Mouse (Mus musculus): Measurements from ENCODE around the gene Podxl2.

Gene Podxl2

GRCm38 (mm10) chr6:88827395-88828205 is 47.2 kb downstream of the Podxl2 start:
- no peak for DNase-seq (ENCODE audit: low spot score)

- no peak for DNase-seq (ENCODE audit: low spot score)
These were observed 47.9 kb downstream of the Podxl2 start for GRCm38 (mm10) chr6:88826965-88827364.

GRCm38 (mm10) chr6:88826545-88826944 is 48.3 kb downstream of the Podxl2 start:
- no peak for DNase-seq (ENCODE audit: low spot score)

- no peak for DNase-seq (ENCODE audit: low spot score)
These were observed 48.8 kb downstream of the Podxl2 start for GRCm38 (mm10) chr6:88826088-88826487.

DNA sequence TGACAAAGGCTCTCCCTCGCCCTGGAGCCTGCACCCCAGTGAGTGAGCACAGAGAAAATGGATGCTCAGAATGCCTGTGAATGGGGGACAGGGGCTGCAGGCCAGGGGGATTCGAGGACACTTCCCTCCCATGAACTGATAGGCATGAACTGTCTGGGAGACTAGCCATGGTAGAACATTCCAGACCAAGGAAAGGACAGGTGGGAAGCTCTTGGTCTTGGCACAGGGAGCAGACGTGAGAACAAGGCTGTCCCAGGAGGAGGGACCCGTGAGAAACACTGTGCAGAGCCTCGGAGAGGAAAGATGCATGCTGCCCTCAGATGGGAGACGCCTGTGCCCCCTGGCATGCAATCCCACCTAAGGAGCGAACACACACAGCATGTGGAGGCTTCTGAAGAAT is 50.7 kb downstream of the Podxl2 start:
- DNase-seq (ENCODE audit: low spot score), result no peak

DNA sequence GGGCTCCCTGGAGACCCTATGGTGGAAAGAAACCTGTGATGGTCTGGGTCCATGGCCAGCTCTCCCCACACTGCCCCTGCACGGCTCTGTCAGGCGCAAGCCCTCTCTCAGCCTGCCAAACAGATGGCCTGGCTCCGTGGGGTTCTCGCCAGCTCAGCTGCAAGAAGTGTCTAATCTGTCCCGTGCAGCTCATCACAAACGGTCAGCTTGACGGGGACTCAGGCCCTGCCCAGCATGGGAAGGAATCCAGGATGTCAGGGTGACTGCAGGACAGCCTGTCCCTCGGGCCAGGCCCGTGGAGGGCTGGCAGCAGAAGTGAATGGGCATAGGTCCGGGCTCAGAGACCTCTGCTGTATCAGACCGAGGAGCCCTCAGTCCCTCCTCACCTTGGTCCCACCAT is 52.9 kb downstream of the Podxl2 start:
- DNase-seq (ENCODE audit: low spot score), result no peak

- no peak for DNase-seq (ENCODE audit: low spot score)
These were observed 53.5 kb downstream of the Podxl2 start for GRCm38 (mm10) chr6:88821294-88821693.

DNA sequence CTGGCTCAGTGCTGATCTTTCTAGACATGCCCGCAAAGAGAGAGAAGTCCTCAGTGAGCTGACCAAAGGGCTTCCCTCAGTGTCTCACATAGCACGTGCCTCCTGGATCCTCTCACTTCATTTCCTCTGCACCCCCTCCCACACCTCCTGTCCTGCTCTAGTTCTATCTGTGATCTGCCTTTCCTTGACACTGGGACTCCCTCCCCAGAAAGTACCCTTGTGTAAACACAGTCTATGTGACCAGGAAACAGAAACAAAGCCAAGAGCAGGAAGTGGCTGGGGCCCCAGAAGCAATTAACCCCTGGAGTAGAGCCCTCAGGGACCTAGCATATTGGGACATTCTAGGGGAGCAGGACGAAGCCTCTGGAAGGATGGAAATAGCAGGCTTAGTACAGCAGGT is 54.0 kb downstream of the Podxl2 start:
- no peak for DNase-seq (ENCODE audit: low spot score)

- no peak for DNase-seq (ENCODE audit: low spot score)
These were observed 57.9 kb downstream of the Podxl2 start for GRCm38 (mm10) chr6:88816913-88817312.

GRCm38 (mm10) chr6:88815489-88815888 is 59.4 kb downstream of the Podxl2 start:
- DNase-seq (ENCODE audit: low spot score), result no peak

- no peak for DNase-seq (ENCODE audit: low spot score)
These were observed 59.8 kb downstream of the Podxl2 start for GRCm38 (mm10) chr6:88815036-88815435.

DNA sequence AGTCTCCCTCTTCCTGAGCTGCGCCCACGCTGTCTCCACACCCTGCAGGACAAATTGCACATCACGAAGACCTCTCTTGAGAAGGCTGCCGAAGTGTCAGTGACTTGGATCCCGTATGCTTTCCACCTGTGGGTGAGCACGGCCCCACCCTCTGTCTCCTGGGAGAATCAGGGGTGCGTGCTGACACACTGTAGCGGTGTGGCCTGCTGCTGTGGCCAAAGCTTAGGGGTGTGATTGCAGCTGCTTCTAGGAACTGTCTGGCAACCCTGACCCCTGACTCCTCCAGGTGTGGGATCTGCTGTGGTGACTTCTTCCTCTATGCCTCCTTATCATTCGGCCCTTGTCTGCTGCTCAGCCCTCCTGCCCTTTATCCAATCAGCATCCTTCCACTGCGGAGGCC is 61.0 kb downstream of the Podxl2 start:
- DNase-seq (ENCODE audit: low spot score), result no peak

DNA sequence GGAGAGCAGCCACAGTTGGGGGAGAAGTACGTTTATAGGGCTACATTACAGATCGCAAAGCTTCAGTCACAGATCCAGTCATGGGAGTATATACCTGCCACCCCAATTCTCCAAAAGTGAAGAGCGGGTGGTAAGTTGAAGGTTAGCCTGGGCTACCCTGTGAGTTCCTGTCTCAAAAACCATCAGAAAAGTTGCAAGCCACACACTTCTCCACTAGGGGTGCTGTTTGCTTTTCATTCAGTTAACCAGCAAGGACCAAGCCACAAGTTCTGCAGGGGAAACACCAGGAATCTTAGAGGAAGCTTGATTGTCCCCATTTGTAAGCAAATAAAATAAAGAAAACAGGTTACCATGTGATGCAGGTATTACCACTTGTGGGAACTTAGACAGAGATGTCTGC is 62.0 kb downstream of the Podxl2 start:
- DNase-seq (ENCODE audit: low spot score), result peak; percentile 37

GRCm38 (mm10) chr6:88811880-88812400 is 62.9 kb downstream of the Podxl2 start:
- DNase-seq (ENCODE audit: low spot score), result no peak

- DNase-seq (ENCODE audit: low spot score), result no peak
These were observed 63.4 kb downstream of the Podxl2 start for GRCm38 (mm10) chr6:88811396-88811795.

DNA sequence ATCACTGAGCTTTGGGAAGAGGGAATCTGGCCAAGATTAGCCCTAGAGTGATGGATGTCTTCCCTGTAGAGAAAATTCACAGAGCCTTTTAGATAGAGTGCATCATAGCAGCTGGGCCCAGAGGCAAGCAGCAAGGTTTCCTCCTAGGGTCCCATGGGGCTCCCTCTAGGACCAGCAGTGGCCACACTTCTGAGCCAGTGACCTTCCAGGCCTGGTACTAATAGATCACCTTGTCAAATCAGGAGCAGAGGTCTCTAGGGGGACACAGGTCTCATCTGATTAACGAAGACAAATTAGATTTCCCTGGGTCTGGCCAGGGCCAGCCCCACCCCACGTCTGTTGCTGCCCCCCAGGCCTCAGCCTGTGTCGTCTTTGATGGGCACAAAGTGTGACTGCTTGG is 64.6 kb downstream of the Podxl2 start:
- DNase-seq (ENCODE audit: low spot score), result no peak

- no peak for DNase-seq (ENCODE audit: low spot score)
These were observed 65.5 kb downstream of the Podxl2 start for GRCm38 (mm10) chr6:88809091-88810037.

GRCm38 (mm10) chr6:88804966-88805577 is 69.8 kb downstream of the Podxl2 start:
- DNase-seq (ENCODE audit: low spot score), result no peak

DNA sequence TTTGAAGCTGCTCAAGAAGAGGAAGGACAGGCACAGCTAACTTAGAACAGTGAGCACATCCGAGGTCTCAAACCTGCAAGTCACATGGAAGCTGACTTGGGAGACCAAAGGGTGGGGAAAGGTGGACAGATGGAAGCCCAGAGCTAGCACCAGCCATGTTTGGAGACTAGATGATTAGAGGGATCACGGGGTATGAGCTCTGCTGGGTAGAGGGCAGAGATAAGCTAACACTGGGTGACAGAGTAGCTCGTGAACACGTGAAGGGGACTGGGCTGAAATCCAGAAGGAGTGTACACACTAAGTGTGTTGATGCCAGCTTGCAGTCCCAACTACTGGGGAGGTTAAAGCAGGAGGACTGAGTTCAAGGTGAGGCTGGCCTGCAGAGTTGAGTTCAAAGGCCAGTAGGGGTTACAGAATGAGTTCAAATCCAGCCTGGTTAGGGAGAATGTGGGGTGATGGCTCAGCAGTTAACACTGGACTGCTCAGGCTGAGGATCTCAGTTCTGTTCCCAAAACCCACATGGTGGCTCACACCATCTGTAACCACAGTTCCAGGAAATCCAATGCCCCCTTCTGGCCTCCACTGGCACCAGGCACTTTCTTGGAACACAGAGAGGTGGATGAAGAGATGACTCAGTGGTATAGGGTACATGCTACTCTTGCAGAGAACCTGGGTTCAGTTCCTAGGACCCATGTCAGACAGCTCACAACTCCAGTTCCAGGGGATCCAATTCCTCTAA is 70.7 kb downstream of the Podxl2 start:
- no peak for DNase-seq (ENCODE audit: low spot score)

GRCm38 (mm10) chr6:88803051-88803450 is 71.8 kb downstream of the Podxl2 start:
- DNase-seq (ENCODE audit: low spot score), result no peak

DNA sequence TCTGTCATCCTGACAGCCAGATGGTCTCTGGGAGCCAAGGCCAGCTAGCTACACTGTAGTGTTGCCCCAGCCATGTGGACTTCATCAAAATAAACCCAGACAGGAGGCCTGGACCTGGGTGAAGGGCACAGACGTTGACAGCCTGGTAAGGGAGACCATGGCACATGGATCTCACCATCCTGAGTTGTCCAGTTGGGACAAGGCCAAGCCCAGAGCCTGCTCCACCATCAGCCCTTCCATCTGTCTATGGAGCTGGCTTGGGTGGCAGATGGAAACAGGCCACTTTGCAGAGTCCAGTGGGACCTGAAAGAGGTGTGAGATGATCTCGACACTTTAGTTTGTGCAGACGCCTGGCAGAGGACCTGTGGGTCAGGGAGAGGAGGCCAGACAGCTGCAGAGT is 74.1 kb downstream of the Podxl2 start:
- no peak for DNase-seq (ENCODE audit: low spot score)

DNA sequence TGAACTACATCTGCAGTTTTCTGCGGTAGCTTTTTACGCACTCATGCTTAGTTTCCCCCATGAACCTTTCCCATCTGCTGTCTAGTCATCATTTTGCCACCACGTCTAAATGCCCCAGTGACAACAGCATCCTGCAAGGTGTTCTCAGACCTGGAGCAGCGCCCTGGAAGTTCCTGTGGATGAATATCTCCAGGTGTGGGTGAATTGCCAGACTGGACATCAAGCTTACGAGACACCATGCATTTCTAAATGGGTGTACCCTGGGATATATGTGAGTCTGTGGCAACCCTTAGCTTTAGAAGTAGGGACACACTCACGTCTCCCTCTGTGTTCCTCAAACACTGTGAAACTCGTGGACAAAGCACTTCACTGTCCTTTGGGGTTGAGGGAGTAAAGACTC is 74.7 kb downstream of the Podxl2 start:
- no peak for DNase-seq (ENCODE audit: low spot score)
